In genomic region chr2:166746261-166746913, GRCm38 (mm10) we compare ENCODE assay signal across 8 mouse cellular contexts. TPM values are rescaled to one million over a fixed set of nuclear protein-coding genes. Genes with fewer than 3 reads are reported as not detected.
DNase-seq lines count a peak whose midpoint lies in the region; ATAC-seq and TF ChIP-seq lines count a peak whose summit lies in the region.
"Not testable (repeated sequence)": the region's sequence is repeated elsewhere in the genome, so short reads cannot be mapped to it uniquely, and the experiment has no call there.

No protein-coding gene starts in this region.

- peaks cover 72% of the 10 kb centered on the region for H3K4me1 ChIP-seq in E14TG2a.4 (replicated peaks; ENCODE audit: low read depth, low read length)
- H3K4me1 ChIP-seq in lung, embryonic 16.5 days (replicated peaks; ENCODE audit: control insufficient read depth, insufficient read depth, low read length) = not testable (repeated sequence)

- not testable (repeated sequence) for H3K9me3 ChIP-seq in E14TG2a.4 (ENCODE audit: low read length); lung, embryonic 16.5 days (ENCODE audit: control insufficient read depth, low read length)

- TF ChIP-seq CTCF in E14TG2a.4 (conservative IDR thresholded peaks at IDR 0.05; ENCODE audit: low read length) = not testable (repeated sequence)

- not testable (repeated sequence) for H3K27me3 ChIP-seq in E14TG2a.4 (ENCODE audit: insufficient read depth, low read length); lung, embryonic 16.5 days (ENCODE audit: control insufficient read depth, insufficient read depth, low read depth, low read length)

- H3K36me3 ChIP-seq in E14TG2a.4 (ENCODE audit: insufficient read depth, low read length); lung, embryonic 16.5 days (ENCODE audit: control insufficient read depth, insufficient read depth, low read length): not testable (repeated sequence)

- peak; percentile 35 for DNase-seq in c-Kit-positive CD71-positive TER-119-negative erythroid progenitor cells, embryonic 14.5 days (ENCODE audit: low read depth)
- DNase-seq in heart, adult 8-10 months (ENCODE audit: low spot score) = peak; percentile 14
- peak; percentile 16 for DNase-seq in kidney, adult 18-20 months
- DNase-seq in liver = peak; percentile 64
- DNase-seq in spleen, adult 12 weeks (ENCODE audit: low spot score) = peak; percentile 63
- peak; percentile 26 for DNase-seq in urinary bladder, postnatal 14 days (ENCODE audit: low spot score)

- H3K4me2 ChIP-seq in lung, embryonic 16.5 days (ENCODE audit: low read depth, low read length) = not testable (repeated sequence)

- peak overlapping the region; percentile 43 for H3K4me3 ChIP-seq in E14TG2a.4 (replicated peaks; ENCODE audit: low read length)
- H3K4me3 ChIP-seq in lung, embryonic 16.5 days (ENCODE audit: low read length) = not testable (repeated sequence)

- H3K27ac ChIP-seq in lung, embryonic 16.5 days (ENCODE audit: low read length) = not testable (repeated sequence)

- 38% methylated on average over 14 of the region's 14 CpGs for WGBS in lung, embryonic 16.5 days

- not testable (repeated sequence) for H3K9ac ChIP-seq in lung, embryonic 16.5 days (ENCODE audit: low read length)

- ATAC-seq in lung, embryonic 16.5 days (ENCODE audit: low read depth) = peak; percentile 20; the same call in 1 of the 2 replicates

RNA-seq across cellular contexts. Expression of gene Prex1, which starts 32.8 kb away (rescaled TPM):
- total RNA-seq in heart, adult 8-10 months (2022) = 1 to 10 TPM; 4.2 to 5.4 (median 4.8) TPM
- polyA plus RNA-seq in lung, embryonic 16.5 days (2015; fragmentation: Nextera tagmentation; extraction: Ambion mirVana) = 8.9 and 10.7 TPM in 2 replicates

RNA-seq across cellular contexts. Expression of gene Trp53rkb, which starts 45.9 kb away (rescaled TPM):
- total RNA-seq in heart, adult 8-10 months (2022) = 1 to 10 TPM; 1.3 to 3.2 (median 1.9) TPM
- polyA plus RNA-seq in lung, embryonic 16.5 days (2015; fragmentation: Nextera tagmentation; extraction: Ambion mirVana) = 5.2 and 5.8 TPM in 2 replicates

RNA-seq across cellular contexts. Expression of gene Arfgef2, which starts 59.0 kb away (rescaled TPM):
- total RNA-seq in heart, adult 8-10 months (2022) = 10 to 100 TPM; 43.4 to 53.9 (median 47.4) TPM
- 5.8 and 6.1 TPM in 2 replicates for polyA plus RNA-seq in lung, embryonic 16.5 days (2015; fragmentation: Nextera tagmentation; extraction: Ambion mirVana)

Comparison
In these comparisons a context has a peak if more than half of its experiments do, and no peak if none do; other contexts are left out.
1. DNase-seq: peak in every context shown above with its lines; median percentile 64 in liver; 63 in spleen, adult 12 weeks; 35 in c-Kit-positive CD71-positive TER-119-negative erythroid progenitor cells, embryonic 14.5 days; 26 in urinary bladder, postnatal 14 days; 16 in kidney, adult 18-20 months; 14 in heart, adult 8-10 months.